Mouse (Mus musculus) adrenal gland, postnatal 10 days (tissue): Measurements from ENCODE around the gene Cenpx. TPM values are rescaled to one million over a fixed set of nuclear protein-coding genes. Genes with fewer than 3 reads are reported as not detected.

Experiments used
- DNase-seq: peaks from one replicate; pipeline ENCODE4 v3.0.0; 2021; ENCODE audit warnings: mixed read lengths
- total RNA-seq, 2 experiments: library from RNA; stranded (reverse); gene quantifications; 2 replicates each; pipeline ENCODE4 v1.2.3; 2021

The Cenpx gene
- total RNA-seq, 2 experiments from 2014 or later = 47.6 to 51.3 TPM

DNA sequence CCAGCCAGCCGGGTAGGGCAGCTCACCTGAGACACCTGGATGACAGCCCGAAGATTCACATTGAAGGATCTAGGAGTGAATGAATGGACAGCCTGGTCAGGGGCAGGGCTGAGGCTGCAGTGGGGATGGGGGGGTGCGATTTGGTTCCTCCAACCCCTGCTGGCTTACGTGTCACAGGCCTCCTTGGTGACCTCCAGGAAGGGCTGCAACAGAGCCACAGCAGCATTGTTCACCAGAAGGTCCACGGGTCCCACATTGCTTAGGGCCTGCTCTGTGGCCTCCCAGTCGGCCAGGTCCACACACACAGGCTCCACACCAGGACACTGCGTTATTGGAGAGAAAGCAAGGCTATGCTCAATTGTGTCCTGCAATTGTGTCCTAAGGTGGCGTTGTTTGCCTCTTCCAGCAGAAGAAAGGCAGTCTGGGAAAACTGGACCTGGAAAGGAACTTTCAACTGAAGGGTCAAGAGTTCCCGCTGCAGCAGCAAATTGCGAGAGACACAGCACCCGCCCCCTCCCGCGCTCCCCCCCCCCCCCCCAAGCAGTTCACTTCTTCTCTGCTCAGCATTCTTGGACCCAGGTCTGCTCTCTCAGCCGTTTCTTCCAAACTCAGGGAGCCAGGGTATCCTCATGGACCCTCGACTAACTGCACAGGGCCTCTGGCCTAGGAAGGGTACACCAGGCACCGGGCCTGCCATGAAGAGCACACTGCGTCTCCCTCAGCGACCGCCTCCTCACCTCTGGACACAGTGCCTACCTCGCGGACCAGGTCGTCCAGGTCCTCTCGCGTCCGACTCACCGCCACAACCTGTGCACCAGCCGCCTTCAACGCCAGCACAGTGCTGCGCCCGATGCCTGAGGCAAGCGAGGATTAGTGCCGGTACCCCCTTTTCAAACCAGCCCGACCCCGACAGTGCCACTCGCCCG lies 13.0 kb upstream of the Cenpx start:
- no peak for DNase-seq

- no peak for DNase-seq
Measured at GRCm38 (mm10) chr11:120723509-120723908, 10.0 kb upstream of the Cenpx start.

DNA sequence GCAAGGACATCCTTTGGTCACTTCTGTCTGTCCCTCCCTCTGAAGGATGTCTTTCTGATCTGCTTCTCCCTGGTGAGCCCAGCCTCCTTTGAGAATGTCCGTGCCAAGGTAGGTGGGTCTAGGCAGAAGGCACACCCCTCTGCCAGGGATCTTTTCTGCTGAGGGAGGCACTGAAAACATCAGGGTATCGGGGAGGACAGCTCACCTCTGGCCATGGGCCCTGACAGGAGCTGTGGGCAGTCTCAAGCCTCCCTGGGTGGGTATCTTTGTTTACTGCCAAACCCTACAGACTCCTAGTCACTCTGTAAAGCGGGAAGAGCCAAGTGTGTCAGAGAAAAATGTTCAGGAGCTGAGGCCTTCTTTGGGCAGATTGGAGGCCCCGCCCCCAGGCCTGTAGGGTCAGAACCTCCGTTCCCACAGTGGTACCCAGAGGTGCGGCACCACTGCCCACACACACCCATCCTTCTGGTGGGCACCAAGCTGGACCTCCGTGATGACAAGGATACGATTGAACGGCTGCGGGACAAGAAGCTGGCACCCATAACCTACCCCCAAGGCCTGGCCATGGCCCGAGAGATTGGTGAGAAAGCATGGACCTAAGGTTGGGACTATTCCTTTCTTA lies 9.3 kb upstream of the Cenpx start:
- no peak for DNase-seq

- no peak for DNase-seq
Measured at GRCm38 (mm10) chr11:120722067-120722630, 8.6 kb upstream of the Cenpx start.

- peak; percentile 83 for DNase-seq
Measured at GRCm38 (mm10) chr11:120721124-120722066, 7.9 kb upstream of the Cenpx start, which contains the start of gene Rac3. Gene Rac3 (plus strand): TSS chr11:120721470.

DNA sequence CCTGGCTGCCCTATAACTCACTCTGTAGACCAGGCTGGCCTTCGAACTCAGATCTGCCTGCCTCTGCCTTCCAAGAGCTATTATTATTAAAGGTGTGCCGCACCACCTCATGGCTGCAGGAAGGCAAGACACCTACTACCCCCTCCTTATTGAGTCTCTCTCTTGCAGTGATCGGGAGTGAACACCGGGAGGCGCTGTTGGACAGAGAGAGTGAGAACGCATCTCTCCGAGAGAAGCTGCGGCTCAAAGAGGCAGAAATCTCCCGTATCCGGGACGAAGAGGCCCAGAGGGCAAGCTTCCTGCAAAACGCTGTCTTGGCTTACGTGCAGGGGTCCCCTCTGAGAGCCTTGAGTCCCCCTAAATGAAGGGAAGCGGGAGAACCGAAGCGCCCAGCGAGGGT lies 6.9 kb upstream of the Cenpx start:
- peak; percentile 95 for DNase-seq

DNA sequence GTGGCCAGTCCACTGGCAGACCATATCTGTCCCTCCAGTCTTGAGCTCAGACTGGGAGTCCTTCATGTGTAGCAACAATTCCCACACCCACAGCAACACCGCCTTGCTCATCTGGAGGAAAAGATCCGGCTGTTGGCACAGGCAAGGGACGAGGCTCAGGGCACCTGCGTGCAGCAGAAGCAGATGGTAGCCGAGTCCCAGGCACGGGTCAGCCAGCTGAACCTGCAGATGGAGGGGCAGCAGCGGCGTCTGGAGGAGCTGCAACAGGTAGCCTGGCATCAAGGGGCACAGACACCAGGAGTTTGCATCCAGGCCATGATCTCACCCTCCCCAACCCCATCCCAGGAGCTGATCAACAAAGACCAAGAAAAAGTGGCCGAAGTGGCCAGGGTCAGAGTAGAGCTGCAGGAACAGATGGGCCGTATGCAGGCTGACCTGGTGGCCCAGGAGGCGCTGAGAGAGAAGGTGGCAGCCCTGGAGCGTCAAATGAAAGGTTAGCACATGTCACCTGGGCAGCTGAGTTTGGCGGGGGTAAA lies 6.4 kb upstream of the Cenpx start:
- no peak for DNase-seq

DNA sequence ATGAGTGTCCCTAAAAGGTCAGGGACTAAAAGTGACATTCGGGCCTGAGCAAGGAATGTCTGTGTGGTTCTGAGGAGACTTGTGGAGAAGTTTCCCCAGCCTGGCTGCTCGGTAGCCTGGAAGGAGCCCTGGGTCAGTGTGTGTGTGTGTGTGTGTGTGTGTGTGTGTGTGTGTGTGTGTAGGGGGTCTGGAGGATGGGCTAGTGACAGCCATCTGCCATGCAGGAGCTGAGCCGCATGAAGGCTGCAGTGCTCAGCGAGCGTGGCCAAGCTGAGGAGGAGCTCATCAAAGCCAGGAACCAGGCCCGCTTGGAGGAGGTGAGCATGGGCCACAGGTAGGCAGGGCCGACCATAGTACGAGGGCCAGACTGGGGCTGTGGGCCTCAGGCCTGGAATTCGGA lies 5.7 kb upstream of the Cenpx start:
- DNase-seq = no peak

GRCm38 (mm10) chr11:120715131-120715530 lies 1.6 kb upstream of the Cenpx start:
- no peak for DNase-seq

DNA sequence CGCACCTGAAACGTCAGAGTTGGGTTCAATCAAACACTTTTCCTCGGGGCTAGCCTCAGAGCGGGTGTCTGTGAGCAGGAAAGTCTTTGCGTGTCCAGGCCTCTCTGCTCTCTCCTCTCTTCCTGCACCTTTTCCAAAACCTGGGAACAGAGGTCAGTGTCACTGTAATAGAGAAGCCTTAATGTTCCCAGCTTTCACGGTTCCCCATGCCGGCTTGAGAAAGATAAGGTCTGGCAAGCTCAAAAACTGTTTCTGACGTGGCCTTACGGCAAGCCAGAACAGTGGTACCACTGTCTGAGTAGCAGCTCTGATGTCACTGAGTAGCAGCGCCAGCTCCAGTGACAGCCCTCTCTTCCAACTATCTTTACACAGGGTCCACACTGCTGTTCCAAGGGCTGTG lies 1.0 kb upstream of the Cenpx start:
- DNase-seq = no peak

DNA sequence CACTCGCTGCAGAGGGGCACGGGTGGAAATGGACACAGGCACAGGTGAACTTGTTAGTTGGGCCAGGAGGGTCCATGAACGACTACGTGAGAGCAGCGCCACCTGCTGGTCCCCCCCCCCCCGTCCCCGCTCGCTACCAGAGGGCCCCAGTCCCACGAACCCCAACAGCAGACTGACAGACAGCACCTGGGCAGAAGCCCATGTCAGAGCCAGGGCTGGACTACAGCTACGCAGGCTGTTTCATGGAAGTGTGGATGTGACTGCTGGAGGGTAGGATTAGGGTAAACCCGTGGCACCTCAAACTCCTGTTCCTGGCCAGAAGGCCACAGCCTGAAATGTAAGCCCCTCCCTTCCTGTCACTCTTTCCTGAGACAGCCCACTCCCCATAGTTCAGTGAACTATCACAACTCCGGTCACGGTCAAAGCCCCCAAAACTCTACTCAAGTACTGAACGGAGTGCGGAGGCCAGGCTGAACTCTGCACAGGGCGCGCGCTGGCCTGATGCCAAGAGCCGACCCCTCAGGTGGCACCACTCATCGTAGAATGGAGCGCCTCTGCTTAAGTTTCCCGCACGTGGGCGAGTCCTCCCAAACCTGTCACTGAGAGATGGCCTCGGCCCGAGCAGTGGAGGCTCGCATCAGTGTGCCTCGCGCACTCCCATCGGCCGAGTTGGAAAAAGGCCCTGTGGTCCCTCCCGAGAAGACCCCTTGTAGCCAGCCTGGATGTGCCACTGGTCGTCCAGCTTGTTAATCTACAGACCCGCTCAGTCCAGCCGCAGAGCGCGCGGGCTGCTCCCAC lies 568 bp downstream of the Cenpx start:
- peak; percentile 77 for DNase-seq

- no peak for DNase-seq
Measured at GRCm38 (mm10) chr11:120711980-120712604, 1.4 kb downstream of the Cenpx start.

DNA sequence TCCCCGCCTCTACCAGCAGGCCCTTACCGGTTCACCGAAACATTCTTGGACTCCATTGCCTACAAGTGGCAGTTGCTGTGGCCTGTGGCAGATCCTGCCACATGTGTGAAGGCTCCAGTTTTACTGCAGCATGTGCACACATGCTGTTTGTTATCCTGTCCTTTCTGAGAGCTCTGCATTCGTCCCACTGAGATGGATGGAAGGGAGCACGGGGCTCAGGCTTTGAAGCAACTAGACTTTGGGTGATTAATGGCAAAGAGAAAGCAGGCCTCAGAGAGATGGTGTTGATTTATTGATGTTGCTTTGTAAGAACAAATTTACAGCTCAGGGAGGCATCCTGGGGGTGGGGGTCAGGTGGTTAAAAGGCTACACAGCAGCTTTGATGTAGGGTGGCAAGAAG lies 2.9 kb downstream of the Cenpx start:
- DNase-seq = no peak

DNA sequence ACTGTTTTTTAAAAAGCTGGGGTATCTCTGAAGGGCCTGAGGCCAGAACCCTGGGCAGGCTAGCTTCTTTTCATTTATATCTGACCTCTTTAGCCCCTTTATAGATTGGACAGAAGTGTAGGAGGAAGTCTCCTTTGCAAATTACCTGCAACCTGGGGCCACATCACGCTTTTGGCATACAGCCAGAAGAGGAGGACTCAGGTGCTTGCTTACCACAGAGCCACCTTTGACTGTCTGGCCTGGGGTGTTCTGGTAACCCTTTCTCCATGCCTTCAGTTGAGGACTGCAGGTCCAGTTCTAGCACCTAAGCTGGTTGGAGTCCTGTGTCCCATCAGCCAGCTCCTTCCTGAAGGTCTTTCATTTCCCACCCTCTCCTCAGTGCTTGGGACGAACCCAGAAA lies 4.0 kb downstream of the Cenpx start:
- no peak for DNase-seq

DNA sequence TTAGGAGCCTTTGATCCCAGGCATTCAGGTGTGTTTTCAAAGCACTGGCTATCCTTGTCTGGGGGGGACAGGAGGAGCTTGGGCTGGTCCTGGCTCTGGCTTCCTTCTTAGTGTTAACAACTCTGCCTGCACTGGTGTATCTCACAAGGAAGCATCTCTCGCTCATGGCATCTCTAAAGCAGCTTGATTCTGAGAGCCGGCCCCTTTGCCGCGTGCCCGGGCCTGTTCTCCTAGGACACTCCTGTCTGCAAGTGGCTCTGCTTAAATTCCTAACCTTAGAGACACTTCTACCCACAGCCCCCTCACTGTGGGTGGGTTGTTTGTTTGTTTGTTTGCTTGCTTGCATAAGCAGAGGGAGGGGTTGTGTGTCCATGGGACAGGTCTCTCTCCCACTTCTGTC lies 5.6 kb downstream of the Cenpx start:
- no peak for DNase-seq

DNA sequence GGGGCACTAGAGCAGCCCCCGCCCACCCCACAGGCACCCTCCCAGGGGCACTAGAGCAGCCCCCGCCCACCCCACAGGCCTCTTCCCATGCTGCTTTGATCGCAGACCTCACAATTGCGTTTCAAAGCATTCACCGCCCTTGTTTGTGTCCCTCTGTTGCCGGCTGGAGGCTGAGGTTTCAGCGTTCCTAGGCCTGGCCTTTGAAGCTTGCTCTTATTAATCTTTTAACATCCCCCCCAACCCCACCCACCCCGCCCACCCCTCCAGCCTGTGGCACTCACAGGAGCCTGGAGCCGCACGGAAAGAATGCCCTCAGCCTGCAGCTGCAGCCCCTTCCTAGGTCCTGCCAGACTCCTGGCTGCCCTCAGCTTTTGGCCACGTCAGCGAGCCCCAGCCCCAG lies 6.3 kb downstream of the Cenpx start:
- no peak for DNase-seq

- DNase-seq = no peak
Measured at GRCm38 (mm10) chr11:120706120-120706519, 7.4 kb downstream of the Cenpx start.

DNA sequence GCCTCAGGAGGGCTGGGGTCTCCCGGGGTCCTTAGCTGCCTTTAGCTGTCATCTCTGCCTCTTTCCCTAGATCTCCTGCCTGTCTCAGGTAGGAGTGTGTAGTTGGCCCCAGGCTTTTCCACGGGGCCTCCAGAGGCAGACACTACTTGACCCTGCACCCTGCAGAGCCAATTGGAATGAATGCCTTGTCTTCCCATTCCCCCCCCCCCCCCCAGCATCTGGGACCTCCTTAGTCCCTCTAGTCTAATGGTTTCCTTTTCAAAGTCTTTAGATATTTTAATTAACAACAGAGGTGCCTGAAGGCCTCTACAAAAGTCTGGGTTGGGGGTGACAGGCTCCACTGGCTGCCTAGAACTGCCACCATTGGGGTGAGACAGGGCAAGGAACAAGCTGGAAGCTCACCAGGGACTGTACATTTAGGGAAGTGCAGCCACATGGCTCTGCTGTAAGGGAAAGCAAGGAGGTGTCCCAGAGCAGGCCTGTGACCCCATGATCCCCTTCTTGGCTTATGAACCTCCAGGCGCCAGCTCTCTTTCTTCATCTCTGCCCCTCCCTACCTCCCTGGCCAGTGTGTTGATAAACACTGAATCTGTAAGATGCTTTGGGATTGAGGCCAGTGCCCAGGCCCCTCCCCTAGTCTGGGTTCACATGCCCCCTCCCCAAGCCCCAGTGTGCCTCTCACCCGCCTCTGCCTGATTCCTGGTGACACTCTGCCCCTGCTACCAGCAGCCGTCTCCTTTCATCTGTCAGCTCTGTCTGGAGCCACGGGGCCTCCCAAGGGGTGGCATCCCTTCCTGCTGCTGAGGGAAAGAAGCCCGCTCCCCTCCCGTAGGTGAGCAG lies 8.8 kb downstream of the Cenpx start:
- no peak for DNase-seq

DNA sequence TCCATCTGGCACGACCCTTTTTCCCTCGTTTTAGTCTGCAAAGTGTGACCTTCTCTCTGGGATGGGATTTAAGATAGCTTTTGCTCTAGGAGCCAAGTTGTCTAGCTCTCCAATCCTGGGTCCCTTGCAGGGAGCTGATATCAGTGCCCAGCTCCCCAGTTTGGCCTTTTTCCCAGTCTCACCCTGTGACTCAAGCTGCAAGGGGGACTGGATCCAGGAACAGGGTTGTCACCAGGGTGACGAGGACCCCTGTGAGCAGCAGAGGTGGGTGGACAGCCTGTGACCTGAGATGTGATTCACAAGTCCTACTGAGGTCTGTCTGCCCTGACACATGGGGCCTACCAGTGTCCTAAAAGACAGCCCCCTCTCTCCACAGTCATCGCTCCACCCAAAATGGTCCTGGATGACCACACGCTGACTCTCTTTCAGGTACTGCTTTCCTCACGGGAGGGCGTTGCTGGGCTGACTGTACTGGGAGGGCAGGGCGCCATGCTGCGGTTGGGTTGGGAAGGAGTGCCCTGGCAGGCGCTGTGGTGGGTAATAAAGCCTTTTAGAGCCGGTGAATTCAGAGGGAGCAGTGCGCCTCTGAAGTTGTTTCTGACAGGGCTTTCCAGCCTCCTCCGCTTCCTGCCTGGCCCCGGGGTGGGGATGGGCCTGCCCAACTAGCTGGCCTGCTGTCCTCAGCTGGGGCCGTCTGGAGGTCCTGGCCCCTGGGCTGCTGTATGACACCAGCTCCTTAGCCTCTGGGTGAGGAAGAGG lies 9.7 kb downstream of the Cenpx start:
- peak; percentile 70 for DNase-seq
